Mouse (Mus musculus): ENCODE measurements around the gene Ms4a1. TPM values are rescaled to one million over a fixed set of nuclear protein-coding genes. Genes with fewer than 3 reads are reported as not detected.
A peak's percentile ranks its signal among the peaks of the same experiment; 100 is the strongest.

The Ms4a1 gene
- polyA plus RNA-seq, 1 experiment: 2.8 TPM

DNA sequence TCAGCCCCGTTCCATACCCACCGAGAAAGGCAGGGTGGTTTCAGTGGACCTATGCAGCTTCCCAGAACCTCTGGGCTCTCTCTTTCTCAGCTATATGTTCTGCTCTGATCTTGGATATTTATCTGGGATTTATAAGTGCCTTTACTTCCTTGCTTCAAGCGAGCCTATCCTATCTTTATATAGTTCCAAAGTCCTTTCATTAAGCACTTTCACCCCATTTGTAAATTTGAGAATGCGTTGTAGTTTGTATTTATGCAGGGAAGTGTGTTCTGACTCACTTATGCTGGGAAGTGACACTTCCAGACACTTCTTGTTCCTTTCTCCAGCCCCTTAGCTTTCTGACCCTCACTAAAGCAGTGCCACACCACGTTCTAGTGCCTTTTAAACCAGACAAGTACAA lies 33.7 kb downstream of the Ms4a1 start, which contains the start of gene Ms4a12:
Gene Ms4a12 (minus strand): TSS at position 101 of the 400 bp plus-strand sequence.
- 23% methylated on average over 5 of the region's 5 CpGs for WGBS
- DNase-seq (ENCODE audit: low read depth, low spot score): peak; percentile 70

Other genes starting within 250 kb of the Ms4a1 start
- 103 and 159 TPM in 2 replicates for gene Ms4a18, start 248.2 kb downstream of the Ms4a1 start, polyA plus RNA-seq (2012; rRNA removed)
- 542 and 606 TPM in 2 replicates for gene Ms4a8a, start 185.1 kb downstream of the Ms4a1 start, polyA plus RNA-seq (2012; rRNA removed)
- not detected in 2 replicates for gene 1700017D01Rik, start 135.4 kb downstream of the Ms4a1 start, polyA plus RNA-seq (2012; rRNA removed)
- gene 1700025F22Rik, start 100.9 kb downstream of the Ms4a1 start, polyA plus RNA-seq (2012; rRNA removed): not detected in 2 replicates
- gene Ms4a13, start 69.5 kb downstream of the Ms4a1 start, polyA plus RNA-seq (2012; rRNA removed): not detected in 2 replicates
- gene Ms4a12, start 33.8 kb downstream of the Ms4a1 start, polyA plus RNA-seq (2012; rRNA removed): 21.1 and 22.5 TPM in 2 replicates
- not detected in 2 replicates for gene Ms4a5, start 17.6 kb upstream of the Ms4a1 start, polyA plus RNA-seq (2012; rRNA removed)
- gene Ms4a14, start 48.2 kb upstream of the Ms4a1 start, polyA plus RNA-seq (2012; rRNA removed): 0.09 and 0.27 TPM in 2 replicates
- gene Ms4a7, start 69.9 kb upstream of the Ms4a1 start, polyA plus RNA-seq (2012; rRNA removed): 5.4 and 6.5 TPM in 2 replicates
- gene Ms4a4a, start 109.3 kb upstream of the Ms4a1 start, polyA plus RNA-seq (2012; rRNA removed): 1.6 and 4.4 TPM in 2 replicates
- gene Ms4a4c, start 138.5 kb upstream of the Ms4a1 start, polyA plus RNA-seq (2012; rRNA removed): 0.58 and 0.97 TPM in 2 replicates
- 4.2 and 5.4 TPM in 2 replicates for gene Ms4a4b, start 177.3 kb upstream of the Ms4a1 start, polyA plus RNA-seq (2012; rRNA removed)
- 4.7 and 8.6 TPM in 2 replicates for gene Ms4a6c, start 203.1 kb upstream of the Ms4a1 start, polyA plus RNA-seq (2012; rRNA removed)
- 3.3 and 3.7 TPM in 2 replicates for gene Gm8369, start 219.7 kb upstream of the Ms4a1 start, polyA plus RNA-seq (2012; rRNA removed)